Mouse (Mus musculus): ENCODE measurements around the gene Palld. TPM values are rescaled to one million over a fixed set of nuclear protein-coding genes. Genes with fewer than 3 reads are reported as not detected.

Gene Palld
- total RNA-seq, 2 experiments from 2014 or later = 157 to 161 TPM

Other genes starting within 250 kb of the Palld start
- 1 to 10 TPM; 1.0 to 1.6 TPM for gene Ddx60, start 25.4 kb upstream of the Palld start, total RNA-seq (2021)
- gene Anxa10, start 220.5 kb upstream of the Palld start, total RNA-seq (2021) = not detected

Data from heart, adult 18-20 months (tissue).